Mouse (Mus musculus) hindbrain, embryonic 13.5 days (tissue): ENCODE results near the gene Zfp385b. TPM values are rescaled to one million over a fixed set of nuclear protein-coding genes. Genes with fewer than 3 reads are reported as not detected.
"Not testable (repeated sequence)": the region's sequence is repeated elsewhere in the genome, so short reads cannot be mapped to it uniquely, and the experiment has no call there.

Source experiments
- ATAC-seq: fragments of 200-750 bp; cut with Nextera tagmentation; 2 replicates; pipeline ENCODE4 v1.8.0; 2017; ENCODE audit warnings: moderate TSS enrichment; ENCODE audit not compliant: low FRiP score
- H3K27ac ChIP-seq: fragments of 300-500 bp; sonication (generic); 2 replicates; pipeline ENCODE4 v1.5.1; 2015; ENCODE audit warnings: inconsistent platforms, mild to moderate bottlenecking, moderate library complexity
- H3K27me3 ChIP-seq: fragments of 300-500 bp; sonication (generic); 2 replicates; pipeline ENCODE4 v1.6.1; 2015; ENCODE audit warnings: mild to moderate bottlenecking, inconsistent platforms
- H3K36me3 ChIP-seq: fragments of 300-500 bp; sonication (generic); 2 replicates; pipeline ENCODE4 v1.6.1; 2015; ENCODE audit warnings: mild to moderate bottlenecking, inconsistent platforms
- H3K4me1 ChIP-seq: fragments of 300-500 bp; sonication (generic); replicated peaks from 2 replicates; pipeline ENCODE4 v1.6.1; 2015; ENCODE audit warnings: inconsistent platforms
- H3K4me2 ChIP-seq: fragments of 300-500 bp; sonication (generic); 2 replicates; pipeline ENCODE4 v1.6.1; 2015; ENCODE audit warnings: inconsistent platforms, mild to moderate bottlenecking, moderate library complexity
- H3K4me3 ChIP-seq: fragments of 300-500 bp; sonication (generic); 2 replicates; pipeline ENCODE4 v1.5.1; 2015; ENCODE audit warnings: mild to moderate bottlenecking, inconsistent platforms
- H3K9ac ChIP-seq: fragments of 300-500 bp; sonication (generic); 2 replicates; pipeline ENCODE4 v1.6.1; 2015; ENCODE audit warnings: mild to moderate bottlenecking, inconsistent platforms
- H3K9me3 ChIP-seq: fragments of 300-500 bp; sonication (generic); 2 replicates; pipeline ENCODE4 v1.6.1; 2016; ENCODE audit warnings: inconsistent platforms
- WGBS: fragments of 180-500 bp; shearing (Covaris S2); methylation state at CpG from one replicate; pipeline ENCODE4 v1.1.7; 2015; 5-methylcytosine and 5-hydroxymethylcytosine counted together
- polyA plus RNA-seq: library from polyadenylated mRNA; unstranded; fragments of >200 nt; fragmentation: Nextera tagmentation; extraction: Ambion mirVana; gene quantifications from 2 replicates; pipeline ENCODE4 v1.2.1, GENCODE M21; 2015

Gene Zfp385b
- polyA plus RNA-seq, 1 experiment from 2014 or later: 8.1 TPM

- Histone ChIP-seq H3K27ac (no peak overlapping the region), H3K4me2 (no peak overlapping the region), H3K9ac (no peak overlapping the region), H3K9me3 (no peaks in the 10 kb centered on the region), H3K27me3 (no peaks in the 10 kb centered on the region), H3K4me1 (no peaks in the 10 kb centered on the region), H3K4me3 (no peak overlapping the region), H3K36me3 (no peaks in the 10 kb centered on the region)
- 83% methylated on average over 6 of the region's 6 CpGs for WGBS
- no peak for ATAC-seq
Measured at GRCm38 (mm10) chr2:77458431-77458830, 361.0 kb downstream of the Zfp385b start.

DNA sequence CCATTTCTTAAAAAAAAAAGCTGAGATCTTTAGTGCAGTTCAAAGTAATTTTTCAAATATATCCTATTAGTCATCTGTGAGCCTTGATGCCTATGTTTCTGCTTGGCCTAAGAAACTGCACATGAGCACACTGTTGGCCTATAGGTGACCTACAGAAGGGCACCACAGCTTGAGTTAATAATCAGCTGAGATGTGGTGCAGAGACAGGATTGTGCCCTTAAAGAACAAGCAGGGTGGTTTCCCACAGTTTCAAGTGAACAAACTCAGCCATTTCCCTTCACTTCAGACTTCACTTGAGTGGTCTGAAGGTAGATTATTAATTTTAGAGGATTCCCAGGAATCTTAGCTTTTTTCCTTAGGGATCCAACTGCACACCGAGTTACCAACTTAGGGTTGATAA is 362.3 kb downstream of the Zfp385b start:
- 86% methylated on average over 1 of the region's 1 CpGs for WGBS

GRCm38 (mm10) chr2:77456602-77457001 is 362.8 kb downstream of the Zfp385b start:
- no peak for ATAC-seq
- Histone ChIP-seq H3K4me1 (no peaks in the 10 kb centered on the region), H3K27me3 (no peaks in the 10 kb centered on the region), H3K4me2 (no peak overlapping the region), H3K9me3 (no peaks in the 10 kb centered on the region), H3K27ac (no peak overlapping the region), H3K4me3 (no peak overlapping the region), H3K36me3 (no peaks in the 10 kb centered on the region), H3K9ac (no peak overlapping the region)
- WGBS: 51% methylated on average over 4 of the region's 4 CpGs

More for the DNA sequence above, 362.3 kb downstream of the Zfp385b start:
- no peak for ATAC-seq
- no peaks in the 10 kb centered on the region for H3K36me3 ChIP-seq
- H3K27ac ChIP-seq: no peak overlapping the region
- H3K9ac ChIP-seq: no peak overlapping the region
- H3K4me3 ChIP-seq: no peak overlapping the region
- no peaks in the 10 kb centered on the region for H3K27me3 ChIP-seq
- no peaks in the 10 kb centered on the region for H3K4me1 ChIP-seq
- H3K9me3 ChIP-seq: no peaks in the 10 kb centered on the region
- H3K4me2 ChIP-seq: no peak overlapping the region

DNA sequence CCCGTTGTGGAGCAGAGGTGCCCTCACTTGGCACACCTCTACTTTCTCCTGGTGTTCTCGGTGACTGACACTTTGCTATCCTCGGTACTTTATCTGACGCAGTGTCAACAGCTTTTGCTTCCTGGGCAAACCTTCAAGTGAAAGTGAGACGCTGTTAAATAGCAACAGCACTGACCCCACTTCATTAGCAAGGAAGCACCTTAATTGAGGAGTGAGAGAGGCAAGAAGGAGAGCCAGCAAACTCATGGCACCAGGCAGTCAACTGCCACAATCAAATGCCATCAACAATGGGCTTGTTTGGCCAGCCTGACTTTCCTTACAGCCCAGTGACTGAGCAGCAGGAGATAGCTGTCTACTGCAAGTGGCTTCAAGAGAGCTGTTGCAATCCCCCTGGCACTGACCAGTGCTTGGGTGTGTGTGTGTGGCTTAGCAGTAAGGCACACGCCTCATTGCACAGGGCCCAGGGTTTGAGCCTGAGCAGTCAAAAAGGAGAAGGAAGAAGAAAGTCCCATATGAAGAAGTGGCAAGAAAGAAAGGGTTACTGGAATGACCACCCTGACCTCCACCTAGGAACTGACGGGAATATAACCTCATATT is 365.0 kb downstream of the Zfp385b start:
- no peaks in the 10 kb centered on the region for H3K27me3 ChIP-seq
- no peaks in the 10 kb centered on the region for H3K36me3 ChIP-seq
- H3K4me3 ChIP-seq: no peak overlapping the region
- H3K27ac ChIP-seq: no peak overlapping the region
- H3K9ac ChIP-seq: no peak overlapping the region
- H3K4me2 ChIP-seq: no peak overlapping the region
- WGBS: 81% methylated on average over 7 of the region's 7 CpGs
- no peak for ATAC-seq
- no peaks in the 10 kb centered on the region for H3K4me1 ChIP-seq
- no peaks in the 10 kb centered on the region for H3K9me3 ChIP-seq

- H3K4me1 ChIP-seq: peaks cover 5% of the 10 kb centered on the region
- H3K36me3 ChIP-seq: no peaks in the 10 kb centered on the region
- no peak overlapping the region for H3K9ac ChIP-seq
- H3K9me3 ChIP-seq: no peaks in the 10 kb centered on the region
- H3K4me3 ChIP-seq: no peak overlapping the region
- H3K27ac ChIP-seq: no peak overlapping the region
- ATAC-seq: no peak
- WGBS: 84% methylated on average over 3 of the region's 3 CpGs
- no peaks in the 10 kb centered on the region for H3K27me3 ChIP-seq
- no peak overlapping the region for H3K4me2 ChIP-seq
Measured at GRCm38 (mm10) chr2:77453786-77454185, 365.7 kb downstream of the Zfp385b start.

DNA sequence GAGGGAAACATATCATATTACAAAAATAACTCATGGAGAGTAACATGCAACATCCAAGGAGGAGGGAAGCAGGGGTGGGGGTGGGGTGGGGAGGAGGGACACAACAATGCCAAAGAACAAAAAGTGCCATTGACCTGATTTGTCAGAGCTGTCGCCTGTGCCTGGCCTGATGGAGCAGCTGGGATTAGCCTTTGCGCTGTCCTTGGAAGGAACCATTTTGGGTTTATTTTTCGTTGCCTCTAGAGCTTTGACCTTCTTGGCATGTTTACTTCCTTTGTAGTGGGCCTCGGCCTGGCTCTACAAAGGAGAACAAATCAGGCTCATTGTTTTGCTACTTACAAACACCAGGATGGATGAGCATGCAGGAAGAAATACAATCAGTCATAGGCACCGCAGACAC is 369.4 kb downstream of the Zfp385b start:
- H3K27ac ChIP-seq, ATAC-seq, H3K36me3 ChIP-seq, H3K9me3 ChIP-seq, H3K4me3 ChIP-seq, H3K9ac ChIP-seq, H3K4me2 ChIP-seq, H3K27me3 ChIP-seq: not testable (repeated sequence)
- WGBS: 34% methylated on average over 5 of the region's 5 CpGs
- H3K4me1 ChIP-seq: peaks cover 16% of the 10 kb centered on the region

GRCm38 (mm10) chr2:77448951-77449480 is 370.4 kb downstream of the Zfp385b start:
- no peak overlapping the region for H3K9ac ChIP-seq
- ATAC-seq: no peak
- H3K4me2 ChIP-seq: no peak overlapping the region
- peak overlapping the region; percentile 52; the same call in 1 of the 2 replicates for H3K27ac ChIP-seq
- H3K4me3 ChIP-seq: no peak overlapping the region
- H3K4me1 ChIP-seq: peaks cover 16% of the 10 kb centered on the region
- no peaks in the 10 kb centered on the region for H3K36me3 ChIP-seq
- WGBS: 24% methylated on average over 8 of the region's 8 CpGs
- no peaks in the 10 kb centered on the region for H3K27me3 ChIP-seq
- H3K9me3 ChIP-seq: no peaks in the 10 kb centered on the region

DNA sequence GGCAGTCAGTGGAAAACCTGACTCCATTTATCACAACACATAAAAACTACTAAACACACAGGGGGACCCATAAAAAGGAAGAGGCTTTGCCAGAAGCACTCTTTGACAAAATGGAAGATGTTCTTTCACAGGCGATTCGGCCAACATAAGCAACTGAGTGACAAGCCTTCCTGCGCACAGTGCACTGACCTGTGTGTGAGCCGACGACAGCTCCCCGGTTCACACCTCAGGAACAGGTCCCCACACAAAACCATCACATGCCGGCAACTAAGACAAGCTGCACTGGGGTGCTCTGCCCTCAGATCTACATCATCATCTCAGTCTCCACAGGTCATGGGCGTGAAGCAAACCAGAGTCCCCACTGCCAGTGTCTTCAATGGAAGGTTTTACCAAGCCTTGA is 375.2 kb downstream of the Zfp385b start:
- Histone ChIP-seq H3K27ac (no peak overlapping the region), H3K27me3 (no peaks in the 10 kb centered on the region), H3K4me3 (no peak overlapping the region), H3K4me1 (peaks cover 15% of the 10 kb centered on the region), H3K4me2 (no peak overlapping the region), H3K36me3 (no peaks in the 10 kb centered on the region), H3K9ac (no peak overlapping the region), H3K9me3 (no peaks in the 10 kb centered on the region)
- no peak for ATAC-seq
- 92% methylated on average over 8 of the region's 8 CpGs for WGBS

GRCm38 (mm10) chr2:77440591-77440990 is 378.8 kb downstream of the Zfp385b start:
- Histone ChIP-seq H3K4me2 (no peak overlapping the region), H3K27ac (no peak overlapping the region), H3K4me1 (peaks cover 12% of the 10 kb centered on the region), H3K9ac (no peak overlapping the region), H3K9me3 (no peaks in the 10 kb centered on the region), H3K4me3 (no peak overlapping the region), H3K36me3 (no peaks in the 10 kb centered on the region), H3K27me3 (no peaks in the 10 kb centered on the region)
- no peak for ATAC-seq
- WGBS: 93% methylated on average over 2 of the region's 2 CpGs

DNA sequence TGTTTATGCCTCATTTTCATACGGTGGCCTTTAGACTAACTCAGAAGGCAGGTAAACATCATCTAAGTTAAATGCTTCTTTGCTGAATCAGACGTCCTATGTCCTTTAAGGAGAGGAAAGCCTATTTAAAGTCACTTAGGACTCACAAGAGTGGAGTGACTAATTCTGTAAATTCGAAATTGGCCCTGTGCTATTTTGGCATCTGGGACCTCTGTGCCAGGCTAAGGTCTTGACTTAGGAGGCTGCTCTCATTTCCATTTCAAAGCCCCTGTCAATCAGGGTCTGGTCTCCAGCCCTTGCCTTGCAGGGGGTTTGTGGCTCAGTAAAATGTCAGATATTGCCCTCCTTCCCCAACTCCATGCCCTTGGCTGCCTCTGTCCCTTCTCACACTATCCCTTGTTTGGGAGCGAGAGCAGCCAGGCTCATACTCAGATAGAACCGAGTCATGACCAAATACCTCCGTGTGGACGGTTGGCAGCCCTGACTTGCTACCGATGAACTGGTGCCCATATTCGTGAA is 383.1 kb downstream of the Zfp385b start:
- 31% methylated on average over 9 of the region's 9 CpGs for WGBS
- Histone ChIP-seq H3K9ac (no peak overlapping the region), H3K4me1 (peaks cover 12% of the 10 kb centered on the region), H3K36me3 (no peaks in the 10 kb centered on the region), H3K4me2 (no peak overlapping the region), H3K27me3 (no peaks in the 10 kb centered on the region), H3K9me3 (no peaks in the 10 kb centered on the region), H3K27ac (no peak overlapping the region), H3K4me3 (no peak overlapping the region)
- no peak for ATAC-seq

- no peaks in the 10 kb centered on the region for H3K27me3 ChIP-seq
Measured at GRCm38 (mm10) chr2:77419476-77419875, 400.0 kb downstream of the Zfp385b start.

DNA sequence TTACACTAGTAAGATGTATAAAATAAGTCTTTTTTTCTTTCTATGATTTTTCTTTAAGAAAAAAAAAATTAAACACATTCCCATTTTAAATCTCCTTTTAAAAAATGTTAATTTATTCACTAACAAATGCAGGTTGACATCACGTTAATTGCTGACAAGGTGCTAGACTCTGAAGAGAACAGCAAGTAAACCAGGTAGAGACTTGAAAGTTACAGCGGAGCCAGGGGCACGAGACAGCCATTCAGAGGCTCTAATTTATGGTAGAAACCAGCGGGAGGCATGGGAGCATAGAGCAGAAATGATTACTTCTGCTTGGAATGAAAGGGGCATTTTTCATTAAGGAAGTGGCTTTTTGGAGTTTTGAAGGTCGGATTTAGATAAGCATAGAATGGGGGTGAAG is 401.4 kb downstream of the Zfp385b start:
- Histone ChIP-seq H3K4me1 (peaks cover 2% of the 10 kb centered on the region; the same call in 1 of the 2 replicates), H3K9ac (no peak overlapping the region), H3K36me3 (no peaks in the 10 kb centered on the region), H3K27ac (no peak overlapping the region), H3K4me3 (no peak overlapping the region), H3K4me2 (no peak overlapping the region), H3K9me3 (no peaks in the 10 kb centered on the region), H3K27me3 (no peaks in the 10 kb centered on the region)
- WGBS: 48% methylated on average over 5 of the region's 5 CpGs
- ATAC-seq: no peak

More at GRCm38 (mm10) chr2:77419476-77419875, 400.0 kb downstream of the Zfp385b start:
- Histone ChIP-seq H3K4me1 (peaks cover 2% of the 10 kb centered on the region; the same call in 1 of the 2 replicates), H3K4me3 (no peak overlapping the region), H3K4me2 (no peak overlapping the region), H3K9me3 (no peaks in the 10 kb centered on the region), H3K9ac (no peak overlapping the region), H3K36me3 (no peaks in the 10 kb centered on the region), H3K27ac (no peak overlapping the region)
- WGBS: 61% methylated on average over 10 of the region's 10 CpGs
- no peak for ATAC-seq

DNA sequence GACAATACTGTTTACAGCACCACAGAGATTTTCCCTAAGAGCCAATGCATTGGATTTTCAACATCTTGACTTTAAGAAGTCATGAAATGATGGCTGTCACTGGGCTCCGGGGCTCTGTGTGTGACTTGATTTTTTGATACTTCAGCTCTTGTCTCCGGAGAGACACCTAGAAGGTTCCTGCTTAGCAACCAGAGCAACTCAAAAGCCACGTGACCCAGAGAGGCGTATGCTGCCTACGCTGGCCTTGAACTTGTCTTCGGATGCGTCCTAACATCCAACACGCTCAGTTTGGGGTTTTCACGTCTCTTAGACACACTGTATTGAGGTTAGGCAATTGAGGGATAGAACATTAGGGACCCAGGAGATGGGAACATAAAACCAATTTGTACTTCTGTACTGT is 407.3 kb downstream of the Zfp385b start:
- peaks cover 3% of the 10 kb centered on the region; the same call in 1 of the 2 replicates for H3K27me3 ChIP-seq
- H3K4me3 ChIP-seq: no peak overlapping the region
- no peak overlapping the region for H3K4me2 ChIP-seq
- no peaks in the 10 kb centered on the region for H3K36me3 ChIP-seq
- ATAC-seq: no peak
- no peaks in the 10 kb centered on the region for H3K4me1 ChIP-seq
- WGBS: 92% methylated on average over 9 of the region's 9 CpGs
- H3K9me3 ChIP-seq: no peaks in the 10 kb centered on the region
- H3K9ac ChIP-seq: no peak overlapping the region
- no peak overlapping the region for H3K27ac ChIP-seq
